Mouse (Mus musculus) ovary, postnatal 10 days (tissue): ENCODE data around the gene Slc22a5.
A peak's percentile ranks its signal among the peaks of the same experiment; 100 is the strongest.
"Not testable (repeated sequence)": the region's sequence is repeated elsewhere in the genome, so short reads cannot be mapped to it uniquely, and the experiment has no call there.

Experiments
- DNase-seq: peaks from one replicate; pipeline ENCODE4 v3.0.0; 2022; ENCODE audit warnings: low spot score

Slc22a5 gene

DNA sequence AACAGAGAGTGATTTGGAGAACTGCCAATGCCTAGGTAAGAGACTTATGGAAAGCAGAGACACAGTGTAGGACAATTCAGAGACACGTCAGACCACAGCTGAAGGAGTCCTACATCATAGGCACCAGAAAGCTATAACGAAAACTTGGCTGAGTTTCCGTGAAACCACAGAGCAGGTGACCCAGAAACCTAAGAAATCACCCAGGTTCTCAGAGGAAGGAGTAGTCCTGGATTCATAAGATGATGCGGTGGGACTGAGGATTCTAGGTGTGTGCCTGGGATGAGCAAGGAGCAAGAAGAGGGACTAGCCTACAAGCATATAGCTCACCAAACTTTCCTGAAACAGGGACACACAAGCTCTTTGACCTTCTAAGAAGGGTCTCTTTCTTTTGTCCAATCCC, 3.2 kb downstream of the Slc22a5 start:
- DNase-seq = no peak

DNA sequence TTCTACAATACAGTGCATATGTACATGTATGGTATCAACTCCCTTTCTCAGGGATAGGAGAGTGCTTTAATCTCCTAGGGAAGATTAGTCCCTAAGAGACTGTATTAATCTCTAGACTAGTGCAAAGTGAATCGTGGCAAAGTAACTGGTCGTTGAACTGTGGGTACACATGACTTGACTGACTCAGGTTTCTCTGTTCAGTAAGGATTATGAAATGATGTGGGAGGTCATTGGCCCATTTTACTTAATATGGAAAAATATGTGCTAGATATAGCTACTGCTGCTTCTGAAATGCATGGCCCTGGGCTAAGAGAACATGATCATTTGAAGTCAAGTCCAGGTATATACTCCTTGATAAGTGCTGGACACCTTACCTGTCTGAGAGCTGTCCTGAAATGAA, 8.2 kb downstream of the Slc22a5 start:
- no peak for DNase-seq

DNA sequence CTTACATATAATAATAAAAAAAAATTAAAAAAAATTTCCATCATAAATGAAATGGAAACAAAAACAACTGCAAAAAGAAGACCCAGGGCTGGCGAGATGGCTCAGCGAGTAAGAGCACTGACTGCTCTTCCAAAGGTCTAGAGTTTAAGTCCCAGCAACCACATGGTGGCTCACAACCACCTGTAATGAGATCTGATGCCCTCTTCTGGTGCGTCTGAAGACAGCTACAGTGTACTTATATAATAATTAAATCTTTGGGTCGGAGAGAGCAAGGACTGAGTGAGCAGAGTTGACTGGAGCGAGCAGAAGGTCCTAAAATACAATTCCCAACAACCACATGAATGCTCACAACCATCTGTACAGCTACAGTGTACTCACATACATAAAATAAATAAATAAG, 13.4 kb downstream of the Slc22a5 start:
- DNase-seq = not testable (repeated sequence)

DNA sequence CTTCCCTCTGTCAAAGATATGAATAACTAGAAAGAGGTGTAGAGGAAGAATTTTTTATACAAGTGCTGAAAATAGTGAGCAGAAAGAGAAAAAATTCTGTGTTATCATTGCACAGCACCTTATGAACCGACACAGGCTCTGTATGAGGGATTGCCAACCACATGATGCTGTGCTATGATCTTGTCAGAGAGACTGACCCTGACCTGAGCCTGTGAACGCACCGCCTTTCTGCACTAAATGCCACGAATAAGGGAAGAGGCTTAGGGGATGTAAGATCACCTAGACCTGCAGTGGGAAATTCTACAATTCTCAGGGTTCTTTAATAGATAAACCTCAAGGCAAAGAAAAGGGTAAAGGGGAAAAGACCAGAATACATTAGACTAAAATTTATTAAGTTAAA, 15.0 kb downstream of the Slc22a5 start:
- no peak for DNase-seq

DNA sequence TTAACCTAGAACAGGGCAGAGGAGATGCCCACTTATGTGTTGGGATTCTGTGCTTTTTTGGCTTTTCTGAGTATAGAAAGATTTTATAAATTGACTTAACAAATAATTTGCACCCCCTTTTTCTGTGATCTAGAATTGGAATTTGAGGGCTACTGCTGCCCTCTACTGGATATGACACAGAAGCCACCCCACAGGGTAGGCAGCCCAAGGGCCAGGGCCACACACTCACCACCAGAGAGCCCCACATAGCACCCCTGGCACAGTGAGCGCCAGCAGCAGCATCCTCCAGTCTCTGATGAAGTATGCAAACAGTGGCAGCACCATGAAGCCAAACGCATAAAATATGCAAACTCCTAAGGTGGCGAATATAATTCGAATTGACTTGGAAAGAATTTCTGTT, 16.8 kb downstream of the Slc22a5 start:
- DNase-seq = no peak

DNA sequence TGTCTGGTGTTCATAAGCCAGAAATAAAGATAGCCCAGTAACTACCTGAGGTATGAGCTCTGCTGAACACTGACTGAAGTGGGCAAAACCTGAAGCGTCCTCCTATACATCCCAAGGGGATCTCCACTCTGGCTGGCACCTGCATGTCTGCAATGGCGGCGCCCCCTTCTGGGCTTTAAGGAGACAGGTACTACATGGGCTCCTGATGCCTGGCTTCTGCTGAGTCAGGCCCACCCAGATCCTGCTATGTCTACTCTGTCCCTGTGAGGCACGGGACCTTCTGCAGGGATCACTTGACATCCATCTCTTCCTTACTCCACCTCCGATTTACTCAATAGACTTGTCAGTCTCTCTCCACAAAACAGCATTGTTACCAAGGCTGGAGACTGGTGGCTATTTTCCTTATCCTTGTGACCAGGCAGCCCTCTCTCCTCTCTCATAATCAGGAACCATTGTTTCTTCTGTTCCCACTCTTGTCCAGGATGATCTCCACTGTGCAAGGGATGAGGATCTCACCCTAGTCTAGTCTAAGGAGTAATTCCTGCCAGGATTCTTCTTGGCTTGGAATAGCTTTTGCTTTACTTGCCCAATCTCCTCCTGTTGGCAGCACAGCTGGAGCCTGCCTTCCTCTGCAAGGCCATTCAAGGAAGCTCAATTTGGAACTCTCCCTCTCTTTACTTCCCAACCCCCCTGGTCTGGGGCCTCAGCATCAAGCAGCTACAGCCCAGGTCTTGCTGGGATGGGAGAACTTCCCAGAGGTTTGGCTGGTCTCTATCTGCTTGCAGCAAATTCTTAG, 17.4 kb downstream of the Slc22a5 start:
- DNase-seq = not testable (repeated sequence)

DNA sequence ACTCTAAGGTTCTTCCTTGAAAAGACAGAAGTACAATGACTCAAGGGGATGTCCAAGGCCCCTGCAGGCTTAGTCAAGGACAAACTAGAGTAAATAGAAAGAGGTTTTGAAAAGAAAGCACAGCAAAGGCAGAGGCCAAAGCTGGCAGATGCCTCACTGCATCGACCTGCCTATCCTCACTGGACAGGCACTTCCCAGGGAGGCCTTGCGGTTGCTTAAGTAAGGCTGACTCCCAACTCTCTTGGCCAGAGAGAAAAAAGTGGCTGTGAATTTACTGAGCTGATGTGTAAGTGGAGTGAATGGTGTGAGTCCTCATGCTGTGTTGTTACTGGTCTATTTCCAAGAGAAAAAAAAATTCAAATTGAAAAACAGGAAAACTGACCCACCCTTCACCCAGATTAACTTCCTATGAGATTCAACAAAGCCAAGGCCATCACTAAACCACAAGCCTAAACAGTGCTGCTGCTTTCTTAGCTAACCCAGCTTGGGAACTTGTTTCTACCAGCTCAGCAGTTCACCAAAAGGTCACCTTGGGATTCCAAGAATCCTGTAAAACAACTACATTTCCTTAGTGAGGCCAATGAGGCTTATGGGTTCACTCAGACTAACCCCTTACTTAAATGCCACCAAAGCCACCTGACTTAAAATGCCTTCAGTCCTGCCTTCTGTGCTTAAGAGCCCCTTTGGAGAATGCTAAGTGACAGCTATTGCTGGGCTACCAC, 19.5 kb downstream of the Slc22a5 start:
- no peak for DNase-seq

DNA sequence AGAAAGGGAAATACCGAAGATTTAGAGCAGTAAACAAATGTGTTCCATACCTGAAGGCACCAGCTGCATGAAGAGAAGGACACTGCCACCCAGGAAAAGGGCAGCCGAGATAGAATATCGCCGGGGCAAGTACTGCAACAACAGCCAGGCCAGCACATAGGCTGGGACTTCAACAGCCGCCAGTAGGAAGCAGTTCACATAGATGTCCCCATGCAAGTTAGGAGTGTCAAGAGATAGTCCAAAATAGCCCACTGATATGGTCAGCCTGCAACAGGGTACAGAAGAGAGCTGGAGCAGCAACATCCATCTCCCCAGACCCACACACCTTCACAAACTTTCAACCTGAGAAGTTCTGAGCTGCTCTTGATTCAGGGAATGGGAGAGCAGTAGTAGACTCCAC, 22.3 kb downstream of the Slc22a5 start:
- DNase-seq = no peak

DNA sequence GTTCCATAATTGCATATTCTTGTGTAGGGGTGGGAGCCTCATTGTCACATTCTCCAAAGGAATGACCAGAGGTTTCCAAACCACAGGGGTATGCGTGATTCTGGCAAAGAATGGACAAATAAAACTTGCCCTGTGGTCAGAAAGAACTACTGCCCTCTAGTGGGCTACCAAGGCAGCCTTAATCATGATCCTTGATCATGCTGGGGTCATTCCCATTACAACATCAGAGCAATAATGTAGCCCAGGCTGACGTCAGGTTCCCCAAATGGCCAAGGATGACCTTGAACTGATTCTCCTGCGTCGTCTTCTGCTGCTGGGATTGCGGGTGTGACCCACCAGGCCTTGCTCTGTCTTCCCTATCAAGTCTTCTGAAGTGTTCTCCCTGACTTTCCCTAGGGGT, 23.1 kb downstream of the Slc22a5 start:
- not testable (repeated sequence) for DNase-seq

DNA sequence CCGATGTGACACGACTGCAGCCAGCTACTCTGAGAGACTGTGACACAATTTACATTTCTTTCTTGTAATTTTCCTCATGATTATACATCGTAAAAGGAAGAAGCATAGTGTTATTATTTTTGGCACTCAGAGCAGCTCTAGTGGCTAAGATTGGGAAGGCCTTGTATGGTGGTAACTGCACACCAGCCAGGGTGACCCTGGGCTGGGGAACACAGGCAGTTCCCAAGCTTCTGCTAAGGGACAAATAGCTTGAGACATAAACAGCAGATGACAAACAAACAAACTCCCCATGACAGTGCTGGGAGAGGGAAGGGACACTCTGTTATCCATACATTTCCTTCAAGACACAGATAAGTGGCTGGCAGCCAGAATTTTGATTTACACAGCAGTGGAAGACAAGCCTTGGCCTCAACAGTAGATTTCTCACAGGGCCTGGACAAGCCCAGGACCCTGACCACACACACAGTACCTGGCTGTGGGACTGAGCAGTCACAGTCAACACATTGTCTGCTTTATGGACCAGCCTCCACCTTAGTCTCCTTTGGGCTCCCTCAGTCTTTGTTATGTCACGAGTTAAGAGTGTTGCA, 26.6 kb downstream of the Slc22a5 start:
- not testable (repeated sequence) for DNase-seq

DNA sequence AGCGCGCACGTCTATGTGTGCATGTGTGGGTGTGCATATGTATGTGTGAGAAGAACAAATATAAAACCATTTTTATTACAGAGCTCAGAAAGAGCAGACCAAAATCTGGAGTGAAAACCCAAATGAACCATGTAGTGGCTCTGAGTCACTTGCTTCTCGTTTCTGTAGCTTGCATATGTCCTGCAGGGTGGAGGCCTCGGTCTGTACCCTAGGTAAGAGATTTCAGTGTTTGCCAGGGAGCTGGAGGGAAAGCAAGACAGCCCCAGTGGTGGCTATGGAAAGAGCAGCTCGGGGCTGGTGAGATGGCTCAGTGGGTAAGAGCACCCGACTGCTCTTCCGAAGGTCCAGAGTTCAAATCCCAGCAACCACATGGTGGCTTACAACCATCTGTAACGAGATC, 30.5 kb downstream of the Slc22a5 start:
- DNase-seq = not testable (repeated sequence)

DNA sequence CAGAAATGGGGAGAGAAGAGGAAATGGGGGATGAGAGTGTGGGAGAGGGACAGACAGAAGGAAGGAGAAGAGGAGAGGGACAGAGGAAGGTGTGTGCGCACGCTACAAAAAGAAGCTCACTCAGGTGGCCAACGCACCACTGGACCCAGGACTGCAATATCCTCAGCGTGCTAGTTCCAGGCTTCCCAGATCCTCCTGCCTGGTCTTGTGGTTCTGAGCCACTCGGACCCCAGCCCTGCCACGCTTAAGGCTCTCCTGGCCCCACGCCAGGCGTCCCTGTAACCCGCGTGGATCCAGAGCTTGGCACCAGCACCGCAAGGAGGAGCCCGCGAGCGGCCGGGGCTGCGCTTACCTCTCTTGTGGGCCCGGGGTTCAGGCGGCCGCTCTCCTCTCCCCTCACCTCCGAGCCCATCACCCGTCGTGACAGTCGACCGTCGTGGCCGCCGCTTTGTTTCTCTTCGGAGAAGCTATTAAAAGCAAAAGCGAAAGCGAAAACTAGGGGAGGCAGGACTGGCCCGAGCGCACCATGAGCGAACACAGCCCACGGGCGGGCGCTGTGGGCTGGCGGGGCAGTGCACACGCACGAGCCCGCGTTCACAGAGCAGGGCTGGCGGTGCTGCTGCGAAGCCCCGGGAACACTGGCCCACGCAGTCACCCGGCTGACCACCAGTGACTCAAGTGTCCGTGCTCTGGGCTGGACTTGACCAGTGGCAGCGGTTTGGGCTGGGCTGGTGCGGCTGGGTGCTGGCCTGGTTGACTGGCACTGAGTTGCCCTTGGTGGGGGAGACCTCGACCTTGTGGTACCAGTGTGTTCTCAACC, 32.5 kb downstream of the Slc22a5 start, which contains the start of gene Gm12216:
Gene Gm12216, minus strand, starts transcription at position 496 of the 820 bp plus-strand sequence.
- DNase-seq = not testable (repeated sequence)

DNA sequence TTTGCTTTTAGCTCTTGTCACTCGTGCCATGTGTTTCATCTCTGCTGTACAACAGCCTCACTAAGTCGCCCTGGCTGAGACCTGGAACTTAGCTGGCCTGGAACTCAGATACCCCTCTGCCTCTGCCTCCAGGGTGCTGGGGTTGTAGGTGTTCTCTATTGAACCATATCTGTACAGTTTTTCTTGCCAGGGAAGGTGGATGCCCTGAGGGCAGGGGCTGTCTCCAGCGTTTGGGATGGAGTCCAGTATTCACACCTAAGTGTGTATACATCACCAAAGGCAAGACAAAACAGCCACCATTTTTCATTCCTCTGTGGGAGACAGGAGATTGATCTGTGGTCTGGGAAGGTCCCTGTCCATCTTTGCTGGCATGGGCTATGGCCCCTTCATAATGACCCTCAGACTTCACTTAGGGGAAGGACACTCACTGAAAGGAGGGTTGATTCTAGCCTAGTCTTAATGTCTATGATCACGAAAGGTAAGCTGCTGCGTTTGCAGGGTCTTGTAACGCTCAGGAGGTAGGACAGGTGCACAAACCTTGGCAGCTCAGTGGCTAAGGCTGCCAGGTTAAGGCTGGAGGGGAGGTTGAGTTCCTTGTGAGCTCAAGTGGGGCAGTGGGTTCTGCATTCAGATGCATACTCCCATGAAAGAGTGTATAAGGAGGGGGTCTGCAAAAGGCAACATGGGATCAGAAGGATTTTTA, 33.3 kb downstream of the Slc22a5 start:
- no peak for DNase-seq

DNA sequence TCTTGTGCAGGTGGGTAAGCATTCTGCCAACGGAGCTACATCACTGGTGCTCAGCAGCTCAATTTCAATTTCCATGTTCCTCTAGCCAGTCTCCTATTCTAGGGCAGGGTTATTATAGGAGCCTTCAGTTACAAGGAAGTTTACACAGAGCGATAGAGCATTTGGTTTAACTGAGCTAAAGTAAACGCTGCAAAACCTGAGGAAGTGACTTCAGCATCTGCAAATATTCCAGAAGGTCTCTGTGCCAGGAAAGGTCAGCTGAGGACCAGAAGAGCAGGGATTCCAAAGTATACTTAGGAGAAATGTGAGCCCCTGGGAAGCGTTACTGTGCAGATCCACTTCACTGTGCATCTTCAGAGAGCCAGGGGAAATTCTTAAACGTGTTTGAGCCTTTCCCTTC, 37.8 kb downstream of the Slc22a5 start:
- no peak for DNase-seq

DNA sequence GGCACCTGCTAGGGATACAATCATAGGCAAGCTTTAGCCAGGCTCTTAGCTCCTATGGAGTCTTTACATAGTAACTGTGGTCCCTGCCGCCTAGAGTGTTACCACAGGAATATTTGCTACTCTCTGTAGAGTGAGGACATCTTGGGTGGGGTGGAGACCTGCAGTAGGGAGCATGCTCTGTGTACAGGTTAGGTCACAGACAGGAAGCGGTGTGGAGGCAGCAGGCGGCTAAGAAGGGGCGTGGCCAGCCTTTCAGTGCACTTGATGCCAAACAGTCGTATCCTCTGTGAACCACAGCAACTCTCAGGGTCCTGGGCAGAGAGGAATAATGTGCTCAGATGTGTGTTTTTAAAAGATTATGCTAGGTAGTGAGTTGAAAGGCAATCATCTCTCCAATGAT, 39.7 kb downstream of the Slc22a5 start:
- DNase-seq = no peak

DNA sequence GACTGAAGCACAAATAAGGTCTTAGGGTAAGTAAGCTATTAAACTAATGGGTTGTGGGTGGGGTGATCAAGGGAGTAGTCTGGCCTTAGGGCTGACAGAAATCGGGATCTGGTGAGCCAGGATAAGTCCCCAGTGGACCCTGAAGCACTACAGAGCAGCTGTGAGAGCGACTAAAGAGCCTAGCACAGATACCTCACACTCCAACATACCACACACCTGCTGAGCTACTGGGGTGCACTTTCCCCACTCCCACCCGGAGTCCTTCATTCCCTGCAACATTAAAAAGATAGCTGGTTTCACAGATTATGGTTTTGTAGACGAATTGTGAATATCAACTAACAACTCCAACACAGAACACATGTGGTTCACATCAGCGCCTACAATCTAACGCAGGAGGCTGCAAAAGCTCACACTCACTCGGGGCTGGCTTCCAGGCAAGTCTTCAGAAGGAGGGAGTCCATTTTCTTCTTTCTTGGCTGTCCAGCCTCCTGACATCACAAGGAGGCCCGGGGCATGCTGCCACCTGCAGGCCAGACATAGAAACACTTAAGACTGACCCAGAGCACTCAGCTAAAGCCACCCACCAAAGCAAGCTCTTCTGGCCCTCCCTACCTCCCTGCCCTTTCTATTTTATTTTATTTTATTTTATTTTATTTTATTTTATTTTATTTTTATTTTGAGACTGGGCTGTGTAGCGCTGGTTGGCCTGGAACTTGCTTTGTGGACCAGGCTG, 41.7 kb downstream of the Slc22a5 start:
- DNase-seq = peak; percentile 60

DNA sequence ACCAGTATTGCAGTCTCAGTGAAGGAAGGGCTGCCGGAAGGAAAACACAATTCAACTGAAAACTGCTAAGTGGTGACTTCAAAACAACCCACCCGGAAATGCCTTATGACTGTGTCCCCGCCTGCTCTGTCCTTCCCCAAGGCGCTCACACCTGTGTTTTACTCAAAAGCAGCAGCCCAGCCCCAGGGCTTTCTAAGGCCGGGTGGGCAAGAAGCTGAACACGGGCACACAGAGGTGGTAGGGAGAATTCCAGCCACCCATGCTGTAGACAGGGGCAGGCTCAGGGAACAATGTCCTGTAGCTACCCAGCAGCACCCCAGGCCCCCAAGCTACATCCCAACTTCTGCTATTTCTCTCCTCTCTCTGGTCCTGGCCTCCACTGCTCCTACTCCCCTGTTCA, 45.8 kb downstream of the Slc22a5 start:
- no peak for DNase-seq

DNA sequence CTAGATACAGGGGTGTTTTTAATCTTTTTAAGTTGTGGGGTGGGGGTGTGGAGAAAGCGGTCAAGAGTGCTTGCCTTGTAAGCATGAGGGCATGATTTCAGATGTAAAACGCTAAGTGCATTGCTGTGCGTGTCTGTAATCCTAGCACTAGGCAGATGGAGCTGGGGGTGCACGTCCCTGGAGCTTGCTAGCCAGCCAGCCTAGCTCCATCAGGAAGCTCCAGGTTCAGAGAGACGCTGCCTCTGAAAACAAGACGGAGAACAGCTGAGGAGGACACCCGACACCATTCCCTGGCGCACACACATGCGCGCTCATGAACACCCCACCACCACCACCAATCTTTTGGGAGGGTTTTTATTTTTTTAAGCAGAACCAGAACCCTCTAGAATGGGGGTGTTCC, 48.4 kb downstream of the Slc22a5 start:
- no peak for DNase-seq

DNA sequence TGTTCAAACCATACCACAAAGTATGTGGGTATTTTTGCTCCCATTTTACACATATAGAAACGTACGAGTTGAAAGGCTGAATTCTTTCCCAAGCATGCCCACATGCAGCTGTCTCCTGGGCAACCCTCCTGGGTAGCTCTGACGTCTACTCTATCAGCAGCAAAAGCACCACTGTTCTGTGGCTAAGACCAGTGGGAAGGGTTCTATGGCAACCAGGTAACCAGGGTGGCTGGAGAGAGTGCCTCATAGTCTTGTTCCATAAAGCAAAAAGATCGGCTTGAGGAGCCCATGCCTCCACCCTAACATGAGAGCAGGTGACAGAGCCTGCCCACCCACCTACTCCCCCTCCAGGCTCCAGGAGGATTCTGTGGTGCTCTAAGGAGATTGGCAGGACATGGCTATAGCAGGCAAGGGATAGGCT, 49.3 kb downstream of the Slc22a5 start:
- no peak for DNase-seq

DNA sequence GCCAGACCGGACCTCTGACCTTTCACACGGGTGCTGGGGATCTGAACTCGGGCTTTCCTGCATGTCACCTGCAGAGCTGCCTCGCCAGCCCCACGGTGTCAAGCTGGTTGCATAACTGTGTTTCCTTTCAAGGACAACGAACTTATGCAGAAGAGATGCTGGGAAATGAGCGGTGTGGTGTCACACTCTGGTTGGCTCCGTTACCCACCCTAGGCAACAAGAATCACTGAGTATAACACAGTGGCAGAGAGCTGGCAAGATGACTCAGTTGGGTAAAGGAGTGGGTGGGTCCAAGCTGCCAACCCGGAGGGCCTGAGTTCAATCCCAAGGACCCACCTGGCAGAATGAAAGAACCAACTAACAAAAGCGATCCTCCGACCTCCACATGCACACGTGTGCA, 49.9 kb downstream of the Slc22a5 start:
- no peak for DNase-seq
